In the genomic region with DNA sequence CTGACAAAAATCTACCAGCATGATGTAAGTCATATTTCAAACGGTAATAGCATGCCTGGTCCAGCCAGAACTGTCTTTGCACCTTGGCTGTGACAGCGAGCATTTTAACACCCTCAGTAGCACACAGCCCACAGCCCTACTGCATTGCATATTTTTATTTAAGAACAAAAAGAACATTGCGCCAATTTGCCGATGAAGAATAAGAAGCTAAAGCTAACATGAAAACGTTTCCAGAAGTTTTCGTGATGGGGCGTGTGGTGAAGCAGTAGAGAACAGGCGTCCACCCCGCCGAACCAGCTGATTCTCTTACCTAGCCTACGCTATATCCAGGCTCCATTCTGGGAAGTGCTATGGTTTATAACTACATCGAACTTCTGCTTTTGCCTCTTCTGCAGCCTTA, we compare ENCODE assay signal across 6 mouse cellular contexts.
"Had no signal": no experiment of that assay in that cellular context is flagged by ENCODE, and none has a peak within 500 bp of the region (broad histone marks: within the 10 kb centered on the region; RNA-seq: fewer than 3 reads in every experiment).

No protein-coding gene starts in this region.

- DNase-seq: kidney, adult 11 months; kidney, adult 9 months; kidney, postnatal 36 days; lung, adult 18-20 months; thymus, adult 18-20 months; thymus, postnatal 14 days had no signal
